Mouse (Mus musculus): ENCODE results near the gene Sirpa.
A peak's percentile ranks its signal among the peaks of the same experiment; 100 is the strongest.

The Sirpa gene

GRCm38 (mm10) chr2:129584905-129585304 is 7.7 kb upstream of the Sirpa start:
- no peak for DNase-seq

- DNase-seq = no peak
These were observed 6.6 kb upstream of the Sirpa start for GRCm38 (mm10) chr2:129585904-129586514.

GRCm38 (mm10) chr2:129587241-129587640 is 5.4 kb upstream of the Sirpa start:
- DNase-seq = no peak

GRCm38 (mm10) chr2:129587825-129588251 is 4.8 kb upstream of the Sirpa start:
- no peak for DNase-seq

GRCm38 (mm10) chr2:129591897-129592296 is 738 bp upstream of the Sirpa start:
- no peak for DNase-seq

GRCm38 (mm10) chr2:129593141-129593875 is 673 bp downstream of the Sirpa start:
- peak; percentile 25 for DNase-seq

- DNase-seq = no peak
These were observed 1.3 kb downstream of the Sirpa start for GRCm38 (mm10) chr2:129593876-129594421.

- DNase-seq = no peak
These were observed 1.9 kb downstream of the Sirpa start for GRCm38 (mm10) chr2:129594569-129594968.

GRCm38 (mm10) chr2:129595206-129595605 is 2.6 kb downstream of the Sirpa start:
- DNase-seq = no peak

- DNase-seq = no peak
These were observed 3.1 kb downstream of the Sirpa start for GRCm38 (mm10) chr2:129595661-129596209.

- DNase-seq = no peak
These were observed 4.0 kb downstream of the Sirpa start for GRCm38 (mm10) chr2:129596555-129597172.

- no peak for DNase-seq
These were observed 4.9 kb downstream of the Sirpa start for GRCm38 (mm10) chr2:129597581-129597980.

- DNase-seq = no peak
These were observed 5.5 kb downstream of the Sirpa start for GRCm38 (mm10) chr2:129598094-129598493.

- DNase-seq = no peak
These were observed 6.8 kb downstream of the Sirpa start for GRCm38 (mm10) chr2:129599231-129600084.

- no peak for DNase-seq
These were observed 8.5 kb downstream of the Sirpa start for GRCm38 (mm10) chr2:129601059-129601650.

GRCm38 (mm10) chr2:129601894-129602663 is 9.4 kb downstream of the Sirpa start:
- DNase-seq = no peak

GRCm38 (mm10) chr2:129602856-129603255 is 10.2 kb downstream of the Sirpa start:
- DNase-seq = no peak

- DNase-seq = no peak
These were observed 10.9 kb downstream of the Sirpa start for GRCm38 (mm10) chr2:129603536-129603935.

- no peak for DNase-seq
These were observed 11.4 kb downstream of the Sirpa start for GRCm38 (mm10) chr2:129604032-129604431.

- DNase-seq = no peak
These were observed 13.2 kb downstream of the Sirpa start for GRCm38 (mm10) chr2:129605816-129606215.

- DNase-seq = no peak
These were observed 13.6 kb downstream of the Sirpa start for GRCm38 (mm10) chr2:129606269-129606668.
